Mouse (Mus musculus) neural tube, embryonic 14.5 days (tissue): ENCODE results near the gene Ugt1a7c. TPM values are rescaled to one million over a fixed set of nuclear protein-coding genes. Genes with fewer than 3 reads are reported as not detected.

ENCODE experiments used
- ATAC-seq: fragments of 200-750 bp; cut with Nextera tagmentation; 2 replicates; pipeline ENCODE4 v1.8.0; 2017; ENCODE audit warnings: low read depth, mild to moderate bottlenecking, moderate TSS enrichment, moderate library complexity
- H3K27ac ChIP-seq: fragments of 300-500 bp; sonication (generic); 2 replicates; pipeline ENCODE4 v1.5.1; 2014; ENCODE audit warnings: low read depth, mild to moderate bottlenecking, control low read depth, low read length, moderate library complexity, mixed read lengths
- H3K27me3 ChIP-seq: fragments of 300-500 bp; sonication (generic); 2 replicates; pipeline ENCODE4 v1.6.1; 2014; ENCODE audit warnings: low read length; ENCODE audit not compliant: control insufficient read depth, insufficient read depth
- H3K36me3 ChIP-seq: fragments of 300-500 bp; sonication (generic); 2 replicates; pipeline ENCODE4 v1.6.1; 2014; ENCODE audit warnings: low read length, mixed read lengths; ENCODE audit not compliant: control insufficient read depth, insufficient read depth
- H3K4me1 ChIP-seq: fragments of 300-500 bp; sonication (generic); 2 replicates; pipeline ENCODE4 v1.6.1; 2014; ENCODE audit warnings: low read length; ENCODE audit not compliant: control insufficient read depth, insufficient read depth
- H3K4me2 ChIP-seq: fragments of 300-500 bp; sonication (generic); 2 replicates; pipeline ENCODE4 v1.6.1; 2014; ENCODE audit warnings: mild to moderate bottlenecking, low read depth, low read length, control low read depth
- H3K4me3 ChIP-seq: fragments of 300-500 bp; sonication (generic); 2 replicates; pipeline ENCODE4 v1.5.1; 2014; ENCODE audit warnings: low read depth, low read length, control low read depth, mixed read lengths
- H3K9ac ChIP-seq: fragments of 300-500 bp; sonication (generic); replicated peaks from 2 replicates; pipeline ENCODE4 v1.6.1; 2014; ENCODE audit warnings: low read depth, mild to moderate bottlenecking, control low read depth, low read length, mixed read lengths
- H3K9me3 ChIP-seq: fragments of 300-500 bp; sonication (generic); 2 replicates; pipeline ENCODE4 v1.6.1; 2016; ENCODE audit warnings: low read length; ENCODE audit not compliant: control insufficient read depth
- whole genome bisulfite sequencing: fragments of 180-500 bp; shearing (Covaris S2); extraction: QIAGEN DNeasy Blood & Tissue Kit; methylation state at CpG from one replicate; pipeline ENCODE4 v1.1.7; 2014; 5-methylcytosine and 5-hydroxymethylcytosine counted together
- polyA plus RNA-seq: library from polyadenylated mRNA; unstranded; fragments of >200 nt; fragmentation: Nextera tagmentation; extraction: Ambion mirVana; gene quantifications from 2 replicates; pipeline ENCODE4 v1.2.1, GENCODE M21; 2014

Ugt1a7c gene
- polyA plus RNA-seq, 1 experiment from 2014 or later = 0.32 TPM

DNA sequence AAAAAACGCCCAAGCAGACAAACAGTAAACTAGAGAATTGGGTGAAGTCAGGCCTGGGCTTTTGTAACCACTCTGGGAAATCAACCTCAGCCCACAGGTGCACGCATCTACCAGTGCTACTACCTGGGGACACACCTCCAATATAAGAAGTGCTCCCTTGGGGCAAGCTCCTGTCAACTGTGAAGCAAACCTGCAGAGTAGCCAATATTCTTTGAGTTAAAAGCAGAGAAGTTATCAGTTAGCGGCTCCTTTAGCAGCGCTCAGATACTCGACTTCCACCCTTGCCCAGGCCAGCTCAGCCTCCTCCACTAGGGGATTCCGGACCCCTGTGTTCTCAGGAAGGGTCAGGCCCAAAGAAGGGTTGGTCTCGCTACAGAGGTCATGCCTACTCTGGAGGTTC lies 166.8 kb downstream of the Ugt1a7c start:
- no peaks in the 10 kb centered on the region for H3K27me3 ChIP-seq
- WGBS = 85% methylated on average over 7 of the region's 7 CpGs

DNA sequence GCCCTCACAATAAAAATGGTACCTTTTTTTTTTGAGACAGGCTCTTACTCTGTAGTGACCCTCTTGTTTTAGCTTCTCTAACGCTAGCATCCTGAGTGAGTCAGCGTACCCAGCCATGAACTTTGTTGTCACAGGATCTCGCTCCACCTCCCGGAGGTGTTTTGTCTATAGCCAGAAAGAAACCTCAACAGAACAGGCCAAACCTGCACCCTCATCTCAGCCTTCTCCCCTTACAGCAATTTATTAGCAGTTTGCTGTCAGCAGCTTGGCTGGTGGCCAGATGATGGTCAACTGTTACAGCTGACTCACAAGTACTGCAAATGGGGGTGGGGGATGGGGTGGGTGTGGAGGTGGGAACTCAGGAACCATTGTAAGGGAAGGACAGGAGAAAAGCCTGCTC lies 167.4 kb downstream of the Ugt1a7c start:
- Histone ChIP-seq H3K27ac (no peak overlapping the region), H3K9me3 (peaks cover 12% of the 10 kb centered on the region), H3K9ac (no peak overlapping the region), H3K4me2 (no peak overlapping the region), H3K27me3 (no peaks in the 10 kb centered on the region), H3K36me3 (peaks cover 59% of the 10 kb centered on the region), H3K4me1 (no peaks in the 10 kb centered on the region), H3K4me3 (no peak overlapping the region)
- peak; percentile 10; the same call in 1 of the 2 replicates for ATAC-seq
- 80% methylated on average over 4 of the region's 4 CpGs for WGBS

More for the DNA sequence above, 166.8 kb downstream of the Ugt1a7c start:
- Histone ChIP-seq H3K36me3 (peaks cover 54% of the 10 kb centered on the region), H3K4me3 (no peak overlapping the region), H3K4me2 (no peak overlapping the region), H3K9ac (no peak overlapping the region), H3K9me3 (peaks cover 17% of the 10 kb centered on the region), H3K27ac (no peak overlapping the region), H3K4me1 (no peaks in the 10 kb centered on the region)
- no peak for ATAC-seq

DNA sequence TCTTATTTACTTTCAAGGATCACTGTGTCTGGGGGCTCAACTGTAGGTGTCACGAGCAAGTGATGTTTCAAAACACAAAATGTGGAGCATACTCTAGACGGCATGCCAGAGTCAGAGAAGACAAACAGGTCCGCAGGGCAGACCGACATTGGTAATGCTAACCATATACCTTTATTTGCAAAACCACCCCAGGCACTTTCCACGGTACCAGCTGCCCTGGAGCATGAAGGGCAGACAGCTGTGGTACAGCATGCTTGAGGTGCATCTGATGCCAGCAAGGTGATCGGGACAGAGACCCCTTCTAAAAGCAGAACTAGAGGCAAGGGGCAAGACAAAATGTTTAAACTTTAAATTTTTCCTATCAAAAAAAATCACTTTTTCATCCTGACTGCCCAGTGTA lies 168.1 kb downstream of the Ugt1a7c start:
- no peak for ATAC-seq
- no peak overlapping the region for H3K4me3 ChIP-seq
- H3K27me3 ChIP-seq = no peaks in the 10 kb centered on the region
- no peak overlapping the region for H3K27ac ChIP-seq
- WGBS = 77% methylated on average over 6 of the region's 6 CpGs
- H3K9me3 ChIP-seq = peaks cover 5% of the 10 kb centered on the region; the same call in 1 of the 2 replicates
- peaks cover 66% of the 10 kb centered on the region for H3K36me3 ChIP-seq
- no peak overlapping the region for H3K4me2 ChIP-seq
- no peaks in the 10 kb centered on the region for H3K4me1 ChIP-seq
- no peak overlapping the region for H3K9ac ChIP-seq

DNA sequence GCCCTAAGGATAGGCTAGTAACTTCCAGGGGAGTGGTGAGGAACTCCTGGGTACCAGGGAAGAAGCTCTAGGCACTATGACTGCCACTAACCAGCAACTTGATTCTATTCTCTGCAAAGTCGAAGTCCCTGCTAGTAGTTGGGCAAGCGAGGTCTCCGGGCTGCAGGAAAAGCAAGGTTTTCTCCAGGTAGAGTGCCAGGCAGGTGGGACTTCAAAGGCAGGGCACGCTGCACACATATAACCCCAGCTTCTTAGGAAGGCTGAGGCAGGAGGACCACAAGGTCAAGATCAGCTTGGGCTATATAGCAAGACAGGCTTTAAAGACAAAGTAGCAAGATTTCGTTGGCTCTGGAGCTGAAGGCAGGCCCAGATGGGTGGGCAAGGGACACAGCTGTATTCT lies 168.9 kb downstream of the Ugt1a7c start:
- H3K4me3 ChIP-seq = no peak overlapping the region
- H3K27ac ChIP-seq = no peak overlapping the region
- no peaks in the 10 kb centered on the region for H3K27me3 ChIP-seq
- H3K4me2 ChIP-seq = no peak overlapping the region
- H3K9ac ChIP-seq = no peak overlapping the region
- WGBS = 93% methylated on average over 5 of the region's 5 CpGs
- no peak for ATAC-seq
- no peaks in the 10 kb centered on the region for H3K9me3 ChIP-seq
- no peaks in the 10 kb centered on the region for H3K4me1 ChIP-seq
- H3K36me3 ChIP-seq = peaks cover 74% of the 10 kb centered on the region

DNA sequence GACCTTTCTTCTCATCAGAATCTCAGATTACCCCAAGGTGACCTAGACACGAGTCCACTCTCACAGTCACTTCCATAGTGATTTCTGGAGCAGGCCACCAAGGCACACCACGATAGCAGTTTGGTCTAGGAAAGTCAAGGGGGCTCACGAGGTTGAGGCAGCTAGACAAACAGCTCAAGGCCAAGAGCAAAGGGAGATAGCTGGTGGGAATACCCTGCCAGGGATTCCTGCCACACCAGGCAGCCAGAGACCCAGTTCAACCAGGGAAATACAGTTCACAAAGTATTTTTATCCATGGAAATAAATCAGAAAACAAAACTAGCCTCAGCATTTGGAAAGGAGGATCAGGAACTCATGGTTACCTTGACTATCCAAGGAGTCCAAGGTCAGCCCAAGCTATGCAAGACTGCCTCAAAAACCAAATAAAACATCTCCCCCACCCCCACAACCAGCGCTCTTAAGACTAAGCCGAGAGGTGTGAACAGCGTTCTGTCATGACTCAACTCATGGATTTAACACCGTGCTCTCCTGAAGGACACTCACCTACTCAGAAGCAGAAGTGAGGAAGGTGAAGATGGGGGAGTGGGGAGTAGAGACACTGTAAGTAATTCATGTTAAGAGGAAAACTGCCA lies 169.5 kb downstream of the Ugt1a7c start:
- H3K4me3 ChIP-seq = no peak overlapping the region
- ATAC-seq = no peak
- H3K9ac ChIP-seq = no peak overlapping the region
- no peak overlapping the region for H3K4me2 ChIP-seq
- no peaks in the 10 kb centered on the region for H3K4me1 ChIP-seq
- H3K9me3 ChIP-seq = no peaks in the 10 kb centered on the region
- peaks cover 80% of the 10 kb centered on the region for H3K36me3 ChIP-seq
- 91% methylated on average over 7 of the region's 7 CpGs for WGBS
- no peaks in the 10 kb centered on the region for H3K27me3 ChIP-seq
- no peak overlapping the region for H3K27ac ChIP-seq

DNA sequence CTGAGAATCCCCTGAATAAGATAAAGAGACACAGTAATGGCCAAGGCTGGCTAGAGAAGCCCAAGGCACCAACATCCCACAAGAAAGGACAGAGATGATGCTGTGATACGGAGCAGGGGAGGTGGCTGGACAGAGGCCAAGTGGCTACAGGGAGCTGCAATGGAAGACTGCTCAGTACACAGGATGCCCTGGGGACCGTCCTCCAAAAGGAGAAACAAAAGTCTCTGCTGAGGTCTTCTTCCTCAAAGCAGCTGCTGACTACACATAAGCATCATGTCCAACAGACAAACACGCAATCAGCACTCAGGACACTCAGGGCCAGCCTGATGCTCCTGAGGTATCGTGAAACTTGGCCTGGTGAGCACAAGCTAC lies 170.0 kb downstream of the Ugt1a7c start:
- no peaks in the 10 kb centered on the region for H3K4me1 ChIP-seq
- H3K27ac ChIP-seq = no peak overlapping the region
- H3K9ac ChIP-seq = no peak overlapping the region
- no peaks in the 10 kb centered on the region for H3K27me3 ChIP-seq
- no peak overlapping the region for H3K4me2 ChIP-seq
- H3K36me3 ChIP-seq = peaks cover 85% of the 10 kb centered on the region
- H3K9me3 ChIP-seq = no peaks in the 10 kb centered on the region
- H3K4me3 ChIP-seq = no peak overlapping the region
- no peak for ATAC-seq
- WGBS = 81% methylated on average over 4 of the region's 4 CpGs

DNA sequence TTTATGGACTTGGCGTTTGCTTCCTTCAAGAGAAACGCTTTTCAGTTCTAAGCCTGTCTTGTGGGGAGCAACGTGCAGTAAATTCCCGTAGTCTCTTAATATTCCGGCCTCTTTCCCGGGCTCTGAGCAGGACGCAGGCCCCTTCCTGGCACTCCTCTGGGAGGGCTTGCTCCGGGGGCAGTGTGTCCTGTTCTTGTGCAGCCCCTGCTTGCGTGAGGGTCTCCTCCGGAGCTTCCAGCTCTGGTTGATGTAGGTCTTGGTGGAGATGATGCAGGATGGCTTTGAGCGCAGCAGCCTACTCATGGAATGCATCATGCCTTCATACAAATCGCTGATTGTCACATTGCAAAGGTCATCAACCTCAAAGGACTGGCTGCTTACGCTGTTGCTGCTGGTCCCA lies 171.3 kb downstream of the Ugt1a7c start:
- no peaks in the 10 kb centered on the region for H3K9me3 ChIP-seq
- 89% methylated on average over 13 of the region's 13 CpGs for WGBS
- no peak overlapping the region for H3K9ac ChIP-seq
- no peak overlapping the region for H3K27ac ChIP-seq
- no peak for ATAC-seq
- no peaks in the 10 kb centered on the region for H3K4me1 ChIP-seq
- no peaks in the 10 kb centered on the region for H3K27me3 ChIP-seq
- no peak overlapping the region for H3K4me3 ChIP-seq
- peaks cover 78% of the 10 kb centered on the region for H3K36me3 ChIP-seq
- H3K4me2 ChIP-seq = no peak overlapping the region

DNA sequence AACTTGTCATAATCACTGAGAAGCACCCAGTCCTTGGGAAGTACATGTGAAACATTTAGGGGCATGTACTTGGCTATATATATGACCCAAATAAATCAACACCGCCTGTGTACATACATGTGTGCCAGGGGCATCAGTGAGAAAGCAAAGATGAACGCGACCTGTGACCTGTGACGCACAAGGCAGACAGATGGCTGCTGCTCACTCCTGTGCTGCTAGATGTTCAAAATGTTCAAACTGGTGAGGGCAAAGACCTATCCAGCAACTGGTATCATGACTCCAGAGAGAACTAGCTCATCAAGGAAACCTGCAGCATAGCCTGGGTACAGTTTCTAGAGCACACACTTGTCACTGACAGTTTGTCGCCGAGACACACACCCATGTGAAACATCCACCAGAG lies 172.6 kb downstream of the Ugt1a7c start:
- no peak overlapping the region for H3K9ac ChIP-seq
- ATAC-seq = 0 out of 2 replicates have a peak, but pooled peaks have one; percentile 7

DNA sequence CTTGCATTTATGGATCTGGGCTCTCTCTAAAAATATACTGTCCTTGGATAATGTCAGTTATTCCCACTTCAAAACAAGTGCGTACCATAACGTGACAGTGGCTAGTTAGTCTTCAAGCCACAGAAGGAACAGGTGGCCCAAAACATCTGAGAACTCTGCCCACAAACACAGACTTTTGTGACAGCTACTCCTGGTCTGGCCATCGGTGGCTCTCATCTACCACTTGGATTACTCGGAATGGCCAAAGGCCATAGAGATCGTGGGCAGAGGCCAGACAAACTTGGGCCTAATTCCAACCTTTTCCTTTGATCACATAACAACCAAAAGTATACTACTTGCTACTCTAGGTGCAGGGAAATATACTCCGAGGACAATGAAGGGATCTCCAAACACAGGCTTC lies 173.2 kb downstream of the Ugt1a7c start:
- no peak overlapping the region for H3K4me3 ChIP-seq
- H3K27ac ChIP-seq = no peak overlapping the region
- H3K36me3 ChIP-seq = peaks cover 76% of the 10 kb centered on the region
- WGBS = 89% methylated on average over 6 of the region's 6 CpGs
- H3K9me3 ChIP-seq = no peaks in the 10 kb centered on the region
- no peak overlapping the region for H3K4me2 ChIP-seq
- H3K9ac ChIP-seq = no peak overlapping the region
- no peak for ATAC-seq
- H3K27me3 ChIP-seq = no peaks in the 10 kb centered on the region
- no peaks in the 10 kb centered on the region for H3K4me1 ChIP-seq

More for the DNA sequence above, 172.6 kb downstream of the Ugt1a7c start:
- peaks cover 76% of the 10 kb centered on the region for H3K36me3 ChIP-seq
- no peaks in the 10 kb centered on the region for H3K27me3 ChIP-seq
- WGBS = 93% methylated on average over 6 of the region's 6 CpGs
- H3K4me1 ChIP-seq = no peaks in the 10 kb centered on the region
- no peak overlapping the region for H3K4me3 ChIP-seq
- no peaks in the 10 kb centered on the region for H3K9me3 ChIP-seq
- no peak overlapping the region for H3K4me2 ChIP-seq
- H3K27ac ChIP-seq = no peak overlapping the region
